Mouse (Mus musculus) hindbrain, postnatal 0 days (tissue): ENCODE data around the gene Usp18. TPM values are rescaled to one million over a fixed set of nuclear protein-coding genes. Genes with fewer than 3 reads are reported as not detected.

Experiments
- ATAC-seq: fragments of 200-750 bp; cut with Nextera tagmentation; 2 replicates; pipeline ENCODE4 v1.8.0; 2017; ENCODE audit warnings: mild to moderate bottlenecking, moderate TSS enrichment, moderate library complexity
- DNase-seq: peaks from one replicate; pipeline ENCODE4 v3.0.0-alpha.2; 2015; ENCODE audit warnings: low spot score
- H3K27ac ChIP-seq: fragments of 300-500 bp; sonication (generic); 2 replicates; pipeline ENCODE4 v1.5.1; 2014; ENCODE audit warnings: mild to moderate bottlenecking
- H3K27me3 ChIP-seq: fragments of 300-500 bp; sonication (generic); 2 replicates; pipeline ENCODE4 v1.6.1; 2014; ENCODE audit warnings: low read length, mixed read lengths; ENCODE audit not compliant: insufficient read depth
- H3K36me3 ChIP-seq: fragments of 300-500 bp; sonication (generic); 2 replicates; pipeline ENCODE4 v1.6.1; 2014; ENCODE audit warnings: low read length, mixed read lengths; ENCODE audit not compliant: insufficient read depth
- H3K4me1 ChIP-seq: fragments of 300-500 bp; sonication (generic); 2 replicates; pipeline ENCODE4 v1.6.1; 2014; ENCODE audit warnings: antibody characterized with exemption, low read length, mixed read lengths; ENCODE audit not compliant: insufficient read depth
- H3K4me2 ChIP-seq: fragments of 300-500 bp; sonication (generic); 2 replicates; pipeline ENCODE4 v1.6.1; 2014; ENCODE audit warnings: low read depth, mild to moderate bottlenecking, low read length, moderate library complexity, mixed read lengths
- H3K4me3 ChIP-seq: fragments of 300-500 bp; sonication (generic); 2 replicates; pipeline ENCODE4 v1.5.1; 2014; ENCODE audit warnings: low read length
- H3K9ac ChIP-seq: fragments of 300-500 bp; sonication (generic); replicated peaks from 2 replicates; pipeline ENCODE4 v1.6.1; 2014; ENCODE audit warnings: mild to moderate bottlenecking, low read length, moderate library complexity, mixed read lengths
- H3K9me3 ChIP-seq: fragments of 300-500 bp; sonication (generic); 2 replicates; pipeline ENCODE4 v1.6.1; 2016; ENCODE audit warnings: low read length, mixed read lengths
- CTCF ChIP-seq: IDR thresholded peaks from 2 replicates; pipeline ENCODE4 v1.5.1; 2016; ENCODE audit warnings: antibody characterized with exemption, control low read depth, low read depth
- WGBS: fragments of 180-500 bp; shearing (Covaris S2); extraction: QIAGEN DNeasy Blood & Tissue Kit; methylation state at CpG from one replicate; pipeline ENCODE4 v1.1.7; 2014; 5-methylcytosine and 5-hydroxymethylcytosine counted together
- polyA plus RNA-seq: library from polyadenylated mRNA; unstranded; fragments of >200 nt; fragmentation: Nextera tagmentation; extraction: Ambion mirVana; gene quantifications from 2 replicates; pipeline ENCODE4 v1.2.1, GENCODE M21; 2015
- total RNA-seq: library from RNA; depleted of rRNA; stranded (reverse); fragments of >200 nt; gene quantifications from 2 replicates; pipeline ENCODE4 v1.2.3, GENCODE M21; 2014; rRNA removed

Gene Usp18
- total and polyA plus RNA-seq, 2 experiments from 2014 or later: 2.7 to 3.2 TPM

DNA sequence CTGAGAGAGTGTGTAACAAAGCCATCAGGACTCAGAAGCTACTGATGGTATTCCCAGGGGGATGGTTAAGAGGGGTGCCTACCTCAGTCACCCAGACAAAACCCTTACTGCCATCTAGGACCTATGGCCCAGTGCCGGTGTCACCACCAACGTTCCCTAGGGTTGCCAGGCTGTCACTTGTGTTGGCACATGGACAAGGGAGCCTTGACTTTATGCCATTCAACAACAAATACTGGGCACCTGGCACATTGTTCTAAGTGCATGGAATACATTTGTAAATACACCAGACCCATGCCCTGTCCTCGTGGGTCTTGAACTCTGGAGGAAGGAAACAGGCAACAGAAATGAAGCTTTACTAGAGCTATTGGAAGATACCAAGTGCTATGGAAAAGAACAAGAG lies 59.9 kb downstream of the Usp18 start:
- no peak overlapping the region for H3K9ac ChIP-seq
- 84% methylated on average over 3 of the region's 3 CpGs for WGBS
- H3K9me3 ChIP-seq: no peaks in the 10 kb centered on the region
- DNase-seq: no peak
- H3K4me3 ChIP-seq: no peak overlapping the region
- H3K36me3 ChIP-seq: no peaks in the 10 kb centered on the region
- no peaks in the 10 kb centered on the region for H3K4me1 ChIP-seq
- H3K4me2 ChIP-seq: no peak overlapping the region
- no peak for TF ChIP-seq CTCF
- no peaks in the 10 kb centered on the region for H3K27me3 ChIP-seq
- H3K27ac ChIP-seq: no peak overlapping the region
- no peak for ATAC-seq

- H3K27ac ChIP-seq: no peak overlapping the region
- H3K9ac ChIP-seq: no peak overlapping the region
- no peaks in the 10 kb centered on the region for H3K27me3 ChIP-seq
- DNase-seq (no peak), ATAC-seq (no peak)
- WGBS: 89% methylated on average over 6 of the region's 6 CpGs
- no peaks in the 10 kb centered on the region for H3K4me1 ChIP-seq
- no peaks in the 10 kb centered on the region for H3K36me3 ChIP-seq
- H3K4me2 ChIP-seq: no peak overlapping the region
- no peak for TF ChIP-seq CTCF
- no peaks in the 10 kb centered on the region for H3K9me3 ChIP-seq
- no peak overlapping the region for H3K4me3 ChIP-seq
Measured at GRCm38 (mm10) chr6:121310984-121311383, 65.3 kb downstream of the Usp18 start.

DNA sequence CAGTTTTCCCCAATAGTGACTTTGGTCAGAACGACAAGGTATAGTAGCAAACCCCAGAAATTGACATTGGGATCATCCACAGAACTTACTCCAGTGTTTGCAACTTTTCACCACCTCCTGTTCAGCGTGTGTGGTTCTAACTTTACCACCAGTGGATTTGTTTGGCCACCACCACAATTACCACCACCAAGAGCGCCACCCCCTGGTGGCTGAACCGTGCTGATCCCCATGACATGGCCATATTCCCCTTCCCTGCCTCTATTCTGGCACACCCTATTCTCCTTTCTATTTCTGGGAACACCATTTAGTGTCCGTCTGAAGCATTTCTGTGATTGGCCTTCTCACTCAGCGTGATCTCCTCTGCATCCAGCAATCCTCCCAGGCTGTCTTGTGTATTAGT lies 73.4 kb downstream of the Usp18 start:
- Histone ChIP-seq H3K9ac (no peak overlapping the region), H3K4me1 (no peaks in the 10 kb centered on the region), H3K36me3 (no peaks in the 10 kb centered on the region), H3K27me3 (no peaks in the 10 kb centered on the region), H3K27ac (no peak overlapping the region), H3K4me2 (no peak overlapping the region), H3K4me3 (no peak overlapping the region), H3K9me3 (no peaks in the 10 kb centered on the region)
- DNase-seq: no peak
- 74% methylated on average over 6 of the region's 6 CpGs for WGBS
- 0 out of 2 replicates have a peak, but pooled peaks have one; percentile 9 for TF ChIP-seq CTCF
- ATAC-seq: no peak

Other genes with a start within 250 kb of the Usp18 start
- gene Mical3, start 114.9 kb upstream of the Usp18 start, total RNA-seq: 60.2 and 66.9 TPM in 2 replicates
- gene Mical3, start 114.9 kb upstream of the Usp18 start, polyA plus RNA-seq: 19.3 and 19.8 TPM in 2 replicates
- 23.3 and 26.5 TPM in 2 replicates for gene Pex26, start 62.2 kb upstream of the Usp18 start, total RNA-seq
- gene Pex26, start 62.2 kb upstream of the Usp18 start, polyA plus RNA-seq: 10.2 and 11.2 TPM in 2 replicates
- 1.3 and 3.6 TPM in 2 replicates for gene Tuba8, start 35.2 kb upstream of the Usp18 start, total RNA-seq
- gene Tuba8, start 35.2 kb upstream of the Usp18 start, polyA plus RNA-seq: 2.0 and 2.6 TPM in 2 replicates
- gene Slc6a13, start 54.3 kb downstream of the Usp18 start, total RNA-seq: 42.1 and 58.2 TPM in 2 replicates
- gene Slc6a13, start 54.3 kb downstream of the Usp18 start, polyA plus RNA-seq: 55.4 and 60.7 TPM in 2 replicates
- gene Slc6a12, start 97.2 kb downstream of the Usp18 start, total RNA-seq: 7.1 and 12.8 TPM in 2 replicates
- gene Slc6a12, start 97.2 kb downstream of the Usp18 start, polyA plus RNA-seq: 5.7 and 5.9 TPM in 2 replicates
- gene Iqsec3, start 227.8 kb downstream of the Usp18 start, total RNA-seq: 48.2 and 53.1 TPM in 2 replicates
- 10.6 and 10.7 TPM in 2 replicates for gene Iqsec3, start 227.8 kb downstream of the Usp18 start, polyA plus RNA-seq